ENCODE assay signal across 12 mouse cellular contexts in the genomic region with DNA sequence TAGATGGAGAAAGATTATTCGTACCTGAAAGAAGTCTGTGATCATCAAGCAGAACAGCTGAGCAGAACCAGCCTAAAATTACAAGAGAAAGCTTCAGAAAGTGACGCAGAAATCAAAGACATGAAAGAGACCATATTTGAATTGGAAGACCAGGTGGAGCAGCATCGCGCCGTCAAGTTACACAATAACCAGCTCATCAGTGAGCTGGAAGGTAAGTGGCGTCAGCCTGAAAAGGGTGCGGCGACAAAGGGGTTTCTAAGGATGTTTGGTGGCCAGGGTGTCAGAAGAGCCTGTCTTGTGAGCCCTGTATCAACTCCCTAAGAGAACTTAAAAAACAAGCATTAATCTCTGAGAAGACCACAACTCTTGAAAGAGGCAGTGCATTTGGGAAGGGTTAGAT.
"Had no signal": no experiment of that assay in that cellular context is flagged by ENCODE, and none has a peak within 500 bp of the region (broad histone marks: within the 10 kb centered on the region; RNA-seq: fewer than 3 reads in every experiment).

No protein-coding gene starts in this region.

- H3K4me1 ChIP-seq: limb, embryonic 10.5 days; limb, embryonic 12.5 days had no signal

- H3K4me2 ChIP-seq: heart, embryonic 11.5 days; heart, embryonic 13.5 days; heart, embryonic 15.5 days; hindbrain, embryonic 13.5 days; hindbrain, embryonic 15.5 days; limb, embryonic 12.5 days had no signal

- H3K9ac ChIP-seq: forebrain, postnatal 0 days; heart, embryonic 13.5 days; heart, embryonic 15.5 days; hindbrain, embryonic 13.5 days; hindbrain, embryonic 15.5 days; limb, embryonic 12.5 days had no signal

- H3K9me3 ChIP-seq: heart, embryonic 13.5 days; heart, embryonic 15.5 days; hindbrain, embryonic 13.5 days; hindbrain, embryonic 15.5 days; limb, embryonic 10.5 days; limb, embryonic 12.5 days had no signal

- H3K27ac ChIP-seq: heart, adult 2 months; heart, embryonic 13.5 days; heart, embryonic 15.5 days; hindbrain, embryonic 13.5 days; hindbrain, embryonic 15.5 days; hindbrain, postnatal 0 days; layer of hippocampus, adult 2 months; left cerebral cortex, adult 2 months; limb, embryonic 10.5 days; limb, embryonic 12.5 days had no signal

- H3K4me3 ChIP-seq: heart, adult 2 months; heart, embryonic 13.5 days; heart, embryonic 15.5 days; hindbrain, embryonic 13.5 days; hindbrain, embryonic 15.5 days; layer of hippocampus, adult 2 months; left cerebral cortex, adult 2 months; limb, embryonic 10.5 days; limb, embryonic 12.5 days had no signal

- H3K36me3 ChIP-seq: heart, embryonic 15.5 days; hindbrain, embryonic 15.5 days had no signal

- H3K27me3 ChIP-seq: heart, embryonic 13.5 days; heart, embryonic 15.5 days; hindbrain, embryonic 13.5 days; hindbrain, embryonic 15.5 days; limb, embryonic 12.5 days had no signal
